Mouse (Mus musculus) liver, adult 2 months (tissue): ENCODE results near the gene Chaf1a.

Source experiments
- CTCF ChIP-seq: fragments of 200-500 bp; IDR thresholded peaks from 2 replicates; pipeline ENCODE4 v1.5.1; 2011; ENCODE audit warnings: low read depth, low read length, control low read depth
- POLR2A ChIP-seq: fragments of 200-500 bp; IDR thresholded peaks from 2 replicates; pipeline ENCODE4 v1.6.1; 2011; ENCODE audit warnings: low read length, control low read depth; ENCODE audit not compliant: insufficient read depth; ENCODE audit errors: extremely low read depth

GRCm38 (mm10) chr17:56066451-56066850 is 26.2 kb downstream of the Chaf1a start:
- TF ChIP-seq POLR2A (no peak), CTCF (no peak)
